Mouse (Mus musculus) adrenal gland, postnatal 4 days (tissue): Measurements from ENCODE around the gene Ppp1r10. TPM values are rescaled to one million over a fixed set of nuclear protein-coding genes. Genes with fewer than 3 reads are reported as not detected.

ENCODE experiments used
- DNase-seq, 2 experiments: peaks; one replicate each; pipeline ENCODE4 v3.0.0; 2021 to 2022; ENCODE audit warnings: low spot score in 2 of 2, mixed read lengths in 2 of 2
- long read RNA-seq, 2 experiments: library from polyadenylated mRNA; stranded (forward); transcript quantifications; one replicate each; pipeline ENCODE4 v2.0.0; 2021
- total RNA-seq, 2 experiments: library from RNA; stranded (reverse); gene quantifications; 2 replicates each; pipeline ENCODE4 v1.2.3; 2021

The Ppp1r10 gene
- total RNA-seq, result 10 to 100 TPM; 89.8 to 96.6 TPM
- long read RNA-seq, experiment 1, full-length matches to known transcripts, result 3 of 24 reads
- long read RNA-seq, experiment 1, partial matches to known transcripts, result 19 of 24 reads
- long read RNA-seq, experiment 1, other reads (novel, unspliced or antisense), result 2 of 24 reads
- long read RNA-seq, experiment 2, partial matches to known transcripts, result 15 of 24 reads
- long read RNA-seq, experiment 2, other reads (novel, unspliced or antisense), result 8 of 24 reads

- DNase-seq, result peak; percentile 95 to 97
Observed at GRCm38 (mm10) chr17:35916297-35917142, at the start of gene Ppp1r10, which contains the start of gene Mrps18b. Gene Ppp1r10 (plus strand): TSS chr17:35916434. Gene Mrps18b (minus strand): TSS chr17:35916389.

DNA sequence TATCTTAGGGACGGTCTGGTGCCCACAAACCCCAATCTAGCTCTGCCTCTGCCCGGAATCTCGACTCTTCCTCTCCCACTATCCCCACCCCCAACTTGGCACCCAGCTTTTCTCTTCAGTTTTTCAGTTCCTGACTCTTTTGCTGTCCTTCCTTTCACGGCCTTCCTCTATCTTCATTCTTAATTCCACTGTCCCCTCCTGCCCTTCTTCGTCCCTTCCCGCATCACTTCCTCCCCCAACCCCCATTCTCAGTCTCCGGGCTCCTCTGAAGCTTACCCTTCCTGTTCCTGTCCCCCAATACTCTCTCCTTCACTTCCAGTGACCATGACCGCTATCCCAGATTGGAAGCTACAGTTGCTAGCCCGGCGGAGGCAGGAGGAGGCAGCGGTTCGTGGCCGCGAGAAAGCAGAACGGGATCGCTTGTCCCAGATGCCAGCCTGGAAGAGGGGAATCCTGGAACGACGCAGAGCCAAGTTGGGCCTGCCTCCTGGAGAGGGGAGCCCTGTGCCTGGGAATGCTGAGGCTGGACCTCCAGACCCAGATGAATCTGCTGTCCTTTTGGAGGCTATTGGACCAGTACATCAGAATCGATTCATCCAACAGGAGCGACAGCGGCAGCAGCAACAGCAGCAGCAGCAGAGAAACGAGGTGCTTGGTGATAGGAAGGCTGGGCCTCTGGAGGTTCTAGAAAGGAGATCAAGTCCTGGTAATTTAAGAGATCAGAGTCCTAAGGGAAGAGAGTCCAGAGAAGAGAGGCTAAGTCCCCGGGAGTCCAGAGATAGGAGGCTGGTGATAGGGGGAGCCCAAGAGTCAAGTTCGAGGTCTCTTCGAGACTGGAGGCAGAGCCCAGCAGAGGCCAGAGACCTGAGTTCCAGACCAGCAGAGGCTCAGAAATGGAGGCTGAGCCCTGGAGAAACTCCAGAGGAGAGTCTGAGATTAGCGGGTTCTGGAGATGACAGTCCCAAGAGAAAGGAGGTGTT is 49.0 kb upstream of the Ppp1r10 start:
- no peak for DNase-seq

DNA sequence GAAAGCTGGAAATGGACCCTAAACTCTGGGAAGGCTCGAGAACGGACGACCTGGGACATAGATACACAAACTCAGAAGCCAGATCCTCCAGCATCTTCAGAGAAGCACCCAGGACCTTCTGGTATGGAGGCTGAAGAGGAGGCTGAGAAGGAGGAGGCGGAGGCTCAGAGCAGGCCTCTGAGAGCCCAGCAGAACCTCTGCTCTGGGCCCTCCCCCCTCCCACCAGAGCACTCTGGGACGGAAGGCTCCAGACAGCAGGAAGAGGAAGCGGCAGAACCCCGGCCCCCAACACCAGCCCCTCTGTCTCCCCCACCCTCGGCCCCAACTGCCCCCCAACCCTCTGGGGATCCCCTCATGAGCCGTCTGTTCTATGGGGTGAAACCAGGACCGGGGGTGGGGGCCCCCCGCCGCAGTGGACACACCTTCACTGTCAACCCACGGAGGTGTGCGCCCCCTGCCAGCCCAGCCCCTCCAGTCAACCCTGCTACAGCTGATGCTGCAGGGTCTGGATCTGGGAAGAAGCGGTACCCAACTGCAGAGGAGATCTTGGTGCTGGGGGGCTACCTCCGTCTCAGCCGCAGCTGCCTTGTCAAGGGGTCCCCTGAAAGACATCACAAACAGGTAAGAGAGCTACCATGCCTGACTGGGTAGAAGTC is 47.9 kb upstream of the Ppp1r10 start:
- no peak for DNase-seq

GRCm38 (mm10) chr17:35868961-35869345 is 47.3 kb upstream of the Ppp1r10 start:
- no peak for DNase-seq

DNA sequence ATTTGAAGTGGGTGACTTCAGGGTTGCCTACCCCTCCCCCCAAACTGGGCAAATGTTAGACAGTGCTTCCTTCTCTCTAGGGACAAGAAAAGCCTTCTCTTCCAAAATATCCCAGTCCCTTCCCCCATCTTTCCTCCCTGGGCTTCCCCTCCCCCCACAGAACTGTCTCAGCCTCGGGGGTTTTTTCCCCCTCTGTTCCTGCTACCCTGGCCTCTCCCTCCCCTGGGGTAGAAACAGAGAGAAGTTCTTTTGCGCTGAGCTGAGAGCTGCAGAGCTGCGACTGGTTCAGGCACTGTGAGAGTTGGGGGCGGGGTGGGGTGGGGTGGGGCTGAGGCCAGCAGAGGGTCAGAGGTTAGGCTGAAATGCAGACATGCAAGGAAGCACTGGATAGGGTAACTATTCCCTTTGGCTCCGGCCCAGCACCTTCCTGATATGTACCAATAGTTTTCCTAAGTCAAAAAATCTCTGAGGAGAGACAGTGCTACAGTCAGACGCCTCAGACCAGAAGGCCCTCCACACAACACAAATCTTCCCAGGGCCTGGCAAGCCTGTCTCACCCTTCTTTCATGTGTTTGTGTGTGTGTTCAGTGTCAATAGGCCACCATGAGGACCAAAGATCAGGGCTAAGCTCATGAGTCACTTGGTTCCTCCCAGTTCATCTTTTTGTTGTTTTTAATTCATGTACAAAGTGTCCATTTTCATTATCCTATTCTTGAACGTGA is 46.7 kb upstream of the Ppp1r10 start:
- no peak for DNase-seq

DNA sequence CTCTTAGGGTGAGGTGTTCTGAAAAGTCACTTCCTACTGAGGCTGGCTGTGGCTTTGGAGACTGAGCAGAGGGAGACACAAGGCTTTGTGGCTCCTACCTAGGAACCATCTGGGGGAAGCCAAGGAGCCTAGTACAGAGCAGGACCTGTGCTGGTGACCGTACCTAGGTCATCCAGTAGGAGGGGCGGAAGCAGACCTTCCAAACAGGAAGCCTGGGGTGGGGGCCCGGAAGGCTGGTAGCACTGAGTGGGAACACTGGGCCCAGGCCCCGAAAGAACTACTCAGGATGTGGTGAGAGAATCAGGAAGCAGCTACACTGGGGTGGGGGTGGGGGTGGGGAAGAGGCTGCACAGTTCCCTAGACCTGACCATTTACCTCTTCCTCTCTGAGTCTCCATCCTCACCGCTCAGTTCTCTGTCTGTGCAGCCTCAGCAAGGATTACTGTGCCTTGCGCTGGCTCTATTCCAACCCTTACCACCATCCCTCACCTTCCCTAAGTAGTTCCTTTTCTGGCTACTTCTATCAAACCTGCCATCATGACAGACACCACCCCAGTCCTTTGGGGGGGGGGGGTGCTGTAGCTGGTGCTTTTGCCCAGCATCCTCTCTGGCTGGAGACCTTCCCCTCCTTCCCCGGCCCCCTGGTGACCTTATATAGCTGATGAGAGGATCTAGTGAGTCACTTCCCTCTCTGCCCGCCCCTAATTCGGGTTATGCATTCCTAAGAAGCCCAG is 45.9 kb upstream of the Ppp1r10 start:
- DNase-seq, result no peak

- no peak for DNase-seq
Observed at GRCm38 (mm10) chr17:35870884-35871696, 45.1 kb upstream of the Ppp1r10 start.

- DNase-seq, result peak; percentile 83 to 86
Observed at GRCm38 (mm10) chr17:35873774-35874519, 42.3 kb upstream of the Ppp1r10 start.

DNA sequence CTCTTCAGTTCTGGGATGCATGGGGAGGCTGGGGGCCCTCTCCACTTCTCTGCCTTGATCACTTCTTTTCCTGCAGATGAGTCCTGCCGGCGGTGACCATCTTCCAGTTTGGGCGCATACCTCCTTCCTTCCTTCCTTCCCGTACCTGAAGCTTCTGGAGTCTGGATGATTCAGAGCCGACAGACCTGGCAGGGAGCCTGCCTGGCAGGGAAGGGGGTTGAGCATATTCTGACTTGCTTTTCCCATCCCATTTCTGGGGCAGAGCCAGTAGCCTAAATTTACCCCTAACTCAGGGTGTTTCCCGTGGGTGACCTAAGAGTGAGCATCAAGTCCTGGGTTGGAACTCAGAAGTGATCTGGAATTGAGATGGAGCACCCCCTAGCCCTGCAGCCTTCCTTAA is 41.5 kb upstream of the Ppp1r10 start:
- no peak for DNase-seq

- peak; percentile 74 to 87 for DNase-seq
Observed at GRCm38 (mm10) chr17:35879245-35880057, 36.8 kb upstream of the Ppp1r10 start, which contains the start of gene Dhx16. Gene Dhx16 (plus strand): TSS chr17:35879819.

DNA sequence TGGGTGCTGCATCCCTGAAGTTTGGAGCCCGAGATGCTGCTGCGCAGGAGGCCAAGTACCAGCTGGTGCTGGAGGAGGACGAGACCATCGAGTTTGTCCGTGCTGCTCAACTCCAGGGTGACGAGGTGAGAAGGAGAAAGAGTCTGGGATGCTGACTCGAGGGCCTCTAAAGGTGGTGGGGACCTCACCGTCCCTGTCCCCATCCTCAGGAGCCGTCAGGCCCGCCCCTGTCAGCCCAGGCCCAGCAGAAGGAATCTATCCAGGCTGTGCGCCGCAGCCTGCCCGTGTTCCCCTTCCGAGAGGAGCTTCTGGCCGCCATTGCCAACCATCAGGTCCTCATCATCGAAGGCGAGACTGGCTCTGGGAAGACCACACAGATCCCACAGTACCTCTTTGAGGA is 33.3 kb upstream of the Ppp1r10 start:
- DNase-seq, result no peak

DNA sequence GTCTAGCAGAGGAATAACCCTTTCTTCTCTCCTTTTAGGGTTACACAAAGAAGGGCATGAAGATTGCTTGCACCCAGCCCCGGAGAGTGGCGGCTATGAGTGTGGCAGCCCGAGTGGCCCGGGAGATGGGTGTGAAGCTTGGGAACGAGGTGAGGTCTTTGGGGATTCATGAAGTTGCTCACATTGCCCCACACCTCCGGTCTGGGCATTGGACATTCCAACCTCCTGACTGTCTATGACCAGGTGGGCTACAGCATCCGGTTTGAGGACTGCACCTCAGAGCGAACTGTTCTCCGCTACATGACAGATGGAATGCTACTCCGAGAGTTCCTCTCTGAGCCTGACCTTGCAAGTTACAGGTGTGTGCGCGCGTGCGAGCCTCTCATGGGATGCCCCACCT is 32.5 kb upstream of the Ppp1r10 start:
- DNase-seq, result no peak

- no peak for DNase-seq
Observed at GRCm38 (mm10) chr17:35887725-35888124, 28.5 kb upstream of the Ppp1r10 start.

DNA sequence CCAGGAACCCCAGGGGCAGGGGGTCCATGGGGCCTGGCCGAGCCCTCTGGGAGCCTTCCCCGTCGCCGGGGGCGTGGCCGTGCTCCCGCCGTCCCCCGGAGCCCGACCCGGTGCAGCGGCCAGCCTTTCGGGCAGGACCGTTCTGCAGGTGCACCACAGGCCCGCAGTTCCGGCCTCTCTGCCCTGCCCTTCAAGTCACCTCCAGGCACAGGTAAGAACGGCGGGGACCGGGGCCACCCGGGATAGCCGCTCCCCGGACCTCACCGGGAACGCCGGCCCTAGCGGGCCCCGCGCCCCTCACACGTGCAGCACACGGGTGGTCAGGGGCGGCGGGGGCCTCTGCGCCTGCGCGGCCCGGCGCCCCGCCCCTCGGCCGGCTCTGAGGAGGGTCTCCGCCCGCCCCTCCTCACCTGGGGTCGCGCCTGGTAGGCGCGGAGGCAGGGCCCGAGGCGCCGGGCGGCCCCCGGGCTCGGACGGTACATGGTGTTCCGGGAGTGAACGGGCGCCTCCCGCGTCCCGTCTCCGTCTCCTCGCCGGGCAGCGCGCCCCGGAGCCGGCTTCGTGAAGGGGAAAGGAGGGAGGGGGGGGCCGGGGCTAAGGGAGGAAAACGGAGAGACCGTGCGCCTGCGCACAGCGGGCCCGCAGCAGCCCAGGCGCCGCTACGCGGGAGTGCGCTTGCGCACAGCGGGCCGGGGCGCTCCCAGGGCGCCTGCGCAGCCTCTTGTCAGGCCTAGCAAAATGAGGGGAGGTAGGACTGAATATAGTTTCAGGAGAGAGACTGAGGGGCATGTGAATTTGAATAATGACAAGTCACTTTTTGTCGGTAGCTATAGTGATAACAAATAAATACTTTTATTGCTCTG is 19.2 kb upstream of the Ppp1r10 start, which contains the start of gene 2310061I04Rik:
Gene 2310061I04Rik (minus strand): TSS at position 651 of the 863 bp plus-strand sequence.
- DNase-seq, result peak; percentile 77 to 84

DNA sequence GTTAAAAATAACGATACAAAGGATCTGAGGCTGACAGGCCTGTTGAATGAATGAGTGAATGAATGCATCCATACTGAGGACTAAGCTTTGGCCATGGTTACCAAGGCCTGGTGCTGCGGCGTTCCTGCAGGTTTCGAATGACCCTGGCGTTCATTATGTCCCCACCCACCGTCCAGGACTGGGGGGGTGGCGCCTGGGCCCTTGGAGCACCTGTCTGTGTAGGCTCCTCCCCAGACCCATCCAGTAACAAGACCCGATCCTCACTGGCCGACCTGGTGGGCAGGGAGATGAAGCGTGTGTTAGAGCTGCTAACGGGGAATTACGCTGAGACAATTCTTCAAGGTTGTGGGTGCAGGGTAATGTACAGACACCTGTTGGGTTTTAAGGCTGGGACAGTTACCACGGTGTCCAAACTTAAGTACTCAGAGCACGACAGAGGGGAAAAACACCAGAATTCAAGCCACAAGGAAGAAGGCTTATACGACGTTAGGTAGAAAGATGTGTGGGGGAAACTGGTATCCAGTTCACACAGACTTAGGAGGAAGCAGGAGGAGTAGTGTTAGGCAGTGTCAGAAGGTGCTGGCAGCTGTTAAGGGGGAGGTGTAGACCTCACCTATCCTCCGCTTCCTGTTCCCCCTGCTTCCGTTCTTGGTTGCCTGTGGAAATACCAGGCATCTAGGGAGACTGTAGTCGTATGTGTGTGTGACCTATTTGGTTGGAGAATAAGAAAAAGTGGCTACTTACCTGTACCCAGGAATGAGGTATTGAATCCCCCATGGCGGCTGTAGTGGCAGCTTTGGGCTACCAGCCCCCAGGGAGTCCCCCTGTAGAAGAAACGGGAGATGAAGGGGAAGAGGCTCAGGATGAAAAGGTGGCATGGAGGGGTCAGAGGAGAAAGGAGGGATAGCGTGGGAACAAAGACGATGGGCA is 18.3 kb upstream of the Ppp1r10 start:
- no peak for DNase-seq
